Mouse (Mus musculus): ENCODE data around the gene Scg3. TPM values are rescaled to one million over a fixed set of nuclear protein-coding genes. Genes with fewer than 3 reads are reported as not detected.

Scg3 gene
- polyA plus RNA-seq, 1 experiment from 2014 or later: 0.57 TPM

- Histone ChIP-seq H3K36me3 (peaks cover under 1% of the 10 kb centered on the region; the same call in 1 of the 2 replicates), H3K4me3 (no peak overlapping the region), H3K27ac (no peak overlapping the region), H3K27me3 (no peaks in the 10 kb centered on the region), H3K4me2 (replicated peaks) (no peak overlapping the region), H3K4me1 (peaks cover 14% of the 10 kb centered on the region), H3K9ac (no peak overlapping the region), H3K9me3 (no peaks in the 10 kb centered on the region)
- 44% methylated on average over 5 of the region's 5 CpGs for WGBS
- peak; percentile 44; the same call in 1 of the 2 replicates for ATAC-seq (ENCODE audit: low FRiP score, low read depth)
Measured at GRCm38 (mm10) chr9:75599191-75599841, 84.5 kb downstream of the Scg3 start.

GRCm38 (mm10) chr9:75597596-75597995, 86.3 kb downstream of the Scg3 start:
- Histone ChIP-seq H3K27ac (no peak overlapping the region), H3K36me3 (peaks cover 10% of the 10 kb centered on the region), H3K4me1 (peaks cover 14% of the 10 kb centered on the region), H3K9me3 (no peaks in the 10 kb centered on the region), H3K4me3 (no peak overlapping the region), H3K9ac (no peak overlapping the region), H3K4me2 (replicated peaks) (no peak overlapping the region), H3K27me3 (no peaks in the 10 kb centered on the region)
- 86% methylated on average over 4 of the region's 4 CpGs for WGBS
- no peak for ATAC-seq (ENCODE audit: low FRiP score, low read depth)

- Histone ChIP-seq H3K4me1 (peaks cover 14% of the 10 kb centered on the region), H3K9ac (no peak overlapping the region), H3K4me2 (replicated peaks) (no peak overlapping the region), H3K36me3 (peaks cover 14% of the 10 kb centered on the region), H3K27me3 (no peaks in the 10 kb centered on the region), H3K9me3 (no peaks in the 10 kb centered on the region), H3K4me3 (no peak overlapping the region), H3K27ac (no peak overlapping the region)
- no peak for ATAC-seq (ENCODE audit: low FRiP score, low read depth)
- 87% methylated on average over 13 of the region's 13 CpGs for WGBS
Measured at GRCm38 (mm10) chr9:75597036-75597435, 86.8 kb downstream of the Scg3 start.

- Histone ChIP-seq H3K9ac (no peak overlapping the region), H3K27ac (no peak overlapping the region), H3K4me2 (replicated peaks) (no peak overlapping the region), H3K27me3 (no peaks in the 10 kb centered on the region), H3K36me3 (peaks cover 26% of the 10 kb centered on the region), H3K4me1 (no peaks in the 10 kb centered on the region), H3K4me3 (no peak overlapping the region), H3K9me3 (no peaks in the 10 kb centered on the region)
- ATAC-seq (ENCODE audit: low FRiP score, low read depth): no peak
- WGBS: 86% methylated on average over 5 of the region's 5 CpGs
Measured at GRCm38 (mm10) chr9:75593481-75593880, 90.4 kb downstream of the Scg3 start.

Other genes with a start within 250 kb of the Scg3 start
- gene Leo1, start 242.5 kb downstream of the Scg3 start, polyA plus RNA-seq (2015; fragmentation: Nextera tagmentation; extraction: Ambion mirVana): 46.5 and 50.2 TPM in 2 replicates
- 105 and 111 TPM in 2 replicates for gene Tmod3, start 124.4 kb downstream of the Scg3 start, polyA plus RNA-seq (2015; fragmentation: Nextera tagmentation; extraction: Ambion mirVana)
- gene Tmod2, start 72.7 kb downstream of the Scg3 start, polyA plus RNA-seq (2015; fragmentation: Nextera tagmentation; extraction: Ambion mirVana): 26.5 and 27.7 TPM in 2 replicates
- 36.7 and 38.3 TPM in 2 replicates for gene Lysmd2, start 58.3 kb downstream of the Scg3 start, polyA plus RNA-seq (2015; fragmentation: Nextera tagmentation; extraction: Ambion mirVana)
- 10.6 and 13.0 TPM in 2 replicates for gene Bmp5, start 91.3 kb upstream of the Scg3 start, polyA plus RNA-seq (2015; fragmentation: Nextera tagmentation; extraction: Ambion mirVana)